Mouse (Mus musculus) stomach, embryonic 14.5 days (tissue): ENCODE results near the gene Lama4. TPM values are rescaled to one million over a fixed set of nuclear protein-coding genes. Genes with fewer than 3 reads are reported as not detected.

Source experiments
- ATAC-seq: fragments of 200-750 bp; cut with Nextera tagmentation; 2 replicates; pipeline ENCODE4 v1.8.0; 2017; ENCODE audit warnings: low read depth, moderate TSS enrichment; ENCODE audit not compliant: insufficient number of reproducible peaks, insufficient read depth, low FRiP score
- H3K27ac ChIP-seq: fragments of 300-500 bp; sonication (generic); 2 replicates; pipeline ENCODE4 v1.5.1; 2014; ENCODE audit warnings: mild to moderate bottlenecking, low read length, moderate library complexity, mixed read lengths
- H3K27me3 ChIP-seq: fragments of 300-500 bp; sonication (generic); 2 replicates; pipeline ENCODE4 v1.6.1; 2014; ENCODE audit warnings: low read length, control low read depth, mixed read lengths; ENCODE audit not compliant: control insufficient read depth, insufficient read depth
- H3K36me3 ChIP-seq: fragments of 300-500 bp; sonication (generic); 2 replicates; pipeline ENCODE4 v1.6.1; 2014; ENCODE audit warnings: mild to moderate bottlenecking, control low read depth, low read length, moderate library complexity, mixed read lengths; ENCODE audit not compliant: control insufficient read depth, insufficient read depth
- H3K4me1 ChIP-seq: fragments of 300-500 bp; sonication (generic); 2 replicates; pipeline ENCODE4 v1.6.1; 2014; ENCODE audit warnings: low read length, control low read depth, mixed read lengths; ENCODE audit not compliant: control insufficient read depth, insufficient read depth
- H3K4me2 ChIP-seq: fragments of 300-500 bp; sonication (generic); replicated peaks from 2 replicates; pipeline ENCODE4 v1.6.1; 2014; ENCODE audit warnings: low read depth, low read length, control low read depth
- H3K4me3 ChIP-seq: fragments of 300-500 bp; sonication (generic); 2 replicates; pipeline ENCODE4 v1.5.1; 2014; ENCODE audit warnings: low read depth, low read length, control low read depth
- H3K9ac ChIP-seq: fragments of 300-500 bp; sonication (generic); replicated peaks from 2 replicates; pipeline ENCODE4 v1.6.1; 2014; ENCODE audit warnings: low read depth, mild to moderate bottlenecking, control low read depth, low read length, moderate library complexity, mixed read lengths
- H3K9me3 ChIP-seq: fragments of 300-500 bp; sonication (generic); 2 replicates; pipeline ENCODE4 v1.6.1; 2016; ENCODE audit warnings: low read depth, low read length, control low read depth; ENCODE audit not compliant: control insufficient read depth
- WGBS: fragments of 180-500 bp; shearing (Covaris S2); extraction: QIAGEN DNeasy Blood & Tissue Kit; methylation state at CpG from one replicate; pipeline ENCODE4 v1.1.7; 2014; 5-methylcytosine and 5-hydroxymethylcytosine counted together
- polyA plus RNA-seq: library from polyadenylated mRNA; unstranded; fragments of >200 nt; fragmentation: Nextera tagmentation; extraction: Ambion mirVana; gene quantifications from 2 replicates; pipeline ENCODE4 v1.2.1, GENCODE M21; 2014

Gene Lama4
- polyA plus RNA-seq, 1 experiment from 2014 or later = 72.8 TPM

- ATAC-seq = no peak
- Histone ChIP-seq H3K36me3 (no peaks in the 10 kb centered on the region), H3K9me3 (no peaks in the 10 kb centered on the region), H3K27me3 (no peaks in the 10 kb centered on the region), H3K27ac (no peak overlapping the region), H3K4me2 (peak overlapping the region; percentile 43), H3K4me3 (peak overlapping the region; percentile 45), H3K4me1 (peaks cover 10% of the 10 kb centered on the region; the same call in 1 of the 2 replicates), H3K9ac (no peak overlapping the region)
- 67% methylated on average over 10 of the region's 10 CpGs for WGBS
Observed at GRCm38 (mm10) chr10:38968326-38969072, 3.2 kb downstream of the Lama4 start.

- Histone ChIP-seq H3K36me3 (no peaks in the 10 kb centered on the region), H3K4me2 (peak overlapping the region; percentile 43; the same call in 1 of the 2 replicates), H3K27ac (no peak overlapping the region), H3K9me3 (no peaks in the 10 kb centered on the region), H3K4me3 (no peak overlapping the region), H3K4me1 (peaks cover 10% of the 10 kb centered on the region; the same call in 1 of the 2 replicates), H3K27me3 (no peaks in the 10 kb centered on the region), H3K9ac (no peak overlapping the region)
- ATAC-seq = no peak
- WGBS = 83% methylated on average over 2 of the region's 2 CpGs
Observed at GRCm38 (mm10) chr10:38969543-38969942, 4.2 kb downstream of the Lama4 start.

GRCm38 (mm10) chr10:38969975-38970374, 4.7 kb downstream of the Lama4 start:
- Histone ChIP-seq H3K27ac (no peak overlapping the region), H3K4me1 (peaks cover 10% of the 10 kb centered on the region; the same call in 1 of the 2 replicates), H3K9ac (no peak overlapping the region), H3K27me3 (no peaks in the 10 kb centered on the region), H3K9me3 (no peaks in the 10 kb centered on the region), H3K4me2 (no peak overlapping the region), H3K4me3 (no peak overlapping the region), H3K36me3 (no peaks in the 10 kb centered on the region)
- no peak for ATAC-seq
- WGBS = 58% methylated on average over 6 of the region's 6 CpGs

GRCm38 (mm10) chr10:38972221-38972946, 7.1 kb downstream of the Lama4 start:
- no peak overlapping the region for H3K4me2 ChIP-seq
- no peak overlapping the region for H3K9ac ChIP-seq
- H3K27ac ChIP-seq = peak overlapping the region; percentile 64; the same call in 1 of the 2 replicates
- no peaks in the 10 kb centered on the region for H3K9me3 ChIP-seq
- H3K27me3 ChIP-seq = no peaks in the 10 kb centered on the region
- H3K36me3 ChIP-seq = no peaks in the 10 kb centered on the region
- no peak overlapping the region for H3K4me3 ChIP-seq
- ATAC-seq = no peak
- peaks cover 5% of the 10 kb centered on the region; the same call in 1 of the 2 replicates for H3K4me1 ChIP-seq
- WGBS = 56% methylated on average over 7 of the region's 7 CpGs

DNA sequence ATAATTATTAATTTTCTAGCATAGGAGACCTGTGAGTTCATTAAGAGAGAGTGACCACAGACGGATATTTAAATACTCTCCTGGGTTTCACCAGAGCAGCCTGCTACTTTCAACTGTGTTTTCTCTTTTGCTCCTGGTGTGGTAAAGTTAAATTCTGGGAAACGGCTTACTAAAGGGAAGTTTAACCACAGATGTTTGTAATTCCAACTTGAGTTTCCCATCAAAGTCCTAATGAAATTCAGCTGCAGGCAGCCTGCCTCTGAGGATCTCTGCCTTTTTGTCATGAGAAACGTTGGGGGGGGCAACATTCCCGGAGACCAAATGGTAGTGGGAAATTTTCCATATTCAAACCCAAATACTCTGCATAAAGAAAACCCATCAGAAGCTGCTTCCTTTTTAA, 7.7 kb downstream of the Lama4 start:
- Histone ChIP-seq H3K4me3 (no peak overlapping the region), H3K9me3 (no peaks in the 10 kb centered on the region), H3K36me3 (no peaks in the 10 kb centered on the region), H3K9ac (no peak overlapping the region), H3K27me3 (no peaks in the 10 kb centered on the region), H3K27ac (peak overlapping the region; percentile 64; the same call in 1 of the 2 replicates), H3K4me2 (no peak overlapping the region), H3K4me1 (peaks cover 5% of the 10 kb centered on the region; the same call in 1 of the 2 replicates)
- WGBS = 38% methylated on average over 4 of the region's 4 CpGs
- ATAC-seq = no peak

GRCm38 (mm10) chr10:38978195-38978594, 12.9 kb downstream of the Lama4 start:
- Histone ChIP-seq H3K4me3 (no peak overlapping the region), H3K36me3 (no peaks in the 10 kb centered on the region), H3K4me2 (no peak overlapping the region), H3K9me3 (no peaks in the 10 kb centered on the region), H3K27ac (no peak overlapping the region), H3K27me3 (no peaks in the 10 kb centered on the region), H3K9ac (no peak overlapping the region), H3K4me1 (peaks cover 16% of the 10 kb centered on the region; the same call in 1 of the 2 replicates)
- 79% methylated on average over 1 of the region's 1 CpGs for WGBS
- ATAC-seq = no peak

- Histone ChIP-seq H3K27ac (no peak overlapping the region; the same call in 1 of the 2 replicates), H3K36me3 (no peaks in the 10 kb centered on the region), H3K4me1 (peaks cover 26% of the 10 kb centered on the region; the same call in 1 of the 2 replicates), H3K4me2 (no peak overlapping the region), H3K4me3 (no peak overlapping the region), H3K27me3 (no peaks in the 10 kb centered on the region), H3K9me3 (no peaks in the 10 kb centered on the region), H3K9ac (no peak overlapping the region)
- 37% methylated on average over 5 of the region's 5 CpGs for WGBS
- 0 out of 2 replicates have a peak, but pooled peaks have one; percentile 23 for ATAC-seq
Observed at GRCm38 (mm10) chr10:38979699-38980098, 14.4 kb downstream of the Lama4 start.

GRCm38 (mm10) chr10:38980980-38981379, 15.7 kb downstream of the Lama4 start:
- Histone ChIP-seq H3K27ac (no peak overlapping the region), H3K9ac (no peak overlapping the region), H3K4me1 (peaks cover 30% of the 10 kb centered on the region; the same call in 1 of the 2 replicates), H3K9me3 (no peaks in the 10 kb centered on the region), H3K4me3 (no peak overlapping the region), H3K27me3 (no peaks in the 10 kb centered on the region), H3K4me2 (no peak overlapping the region), H3K36me3 (no peaks in the 10 kb centered on the region)
- 65% methylated on average over 3 of the region's 3 CpGs for WGBS
- no peak for ATAC-seq
